Mouse (Mus musculus): Measurements from ENCODE around the gene Mxd1. TPM values are rescaled to one million over a fixed set of nuclear protein-coding genes. Genes with fewer than 3 reads are reported as not detected.

The Mxd1 gene
- polyA plus RNA-seq, 1 experiment, result 2.9 TPM

DNA sequence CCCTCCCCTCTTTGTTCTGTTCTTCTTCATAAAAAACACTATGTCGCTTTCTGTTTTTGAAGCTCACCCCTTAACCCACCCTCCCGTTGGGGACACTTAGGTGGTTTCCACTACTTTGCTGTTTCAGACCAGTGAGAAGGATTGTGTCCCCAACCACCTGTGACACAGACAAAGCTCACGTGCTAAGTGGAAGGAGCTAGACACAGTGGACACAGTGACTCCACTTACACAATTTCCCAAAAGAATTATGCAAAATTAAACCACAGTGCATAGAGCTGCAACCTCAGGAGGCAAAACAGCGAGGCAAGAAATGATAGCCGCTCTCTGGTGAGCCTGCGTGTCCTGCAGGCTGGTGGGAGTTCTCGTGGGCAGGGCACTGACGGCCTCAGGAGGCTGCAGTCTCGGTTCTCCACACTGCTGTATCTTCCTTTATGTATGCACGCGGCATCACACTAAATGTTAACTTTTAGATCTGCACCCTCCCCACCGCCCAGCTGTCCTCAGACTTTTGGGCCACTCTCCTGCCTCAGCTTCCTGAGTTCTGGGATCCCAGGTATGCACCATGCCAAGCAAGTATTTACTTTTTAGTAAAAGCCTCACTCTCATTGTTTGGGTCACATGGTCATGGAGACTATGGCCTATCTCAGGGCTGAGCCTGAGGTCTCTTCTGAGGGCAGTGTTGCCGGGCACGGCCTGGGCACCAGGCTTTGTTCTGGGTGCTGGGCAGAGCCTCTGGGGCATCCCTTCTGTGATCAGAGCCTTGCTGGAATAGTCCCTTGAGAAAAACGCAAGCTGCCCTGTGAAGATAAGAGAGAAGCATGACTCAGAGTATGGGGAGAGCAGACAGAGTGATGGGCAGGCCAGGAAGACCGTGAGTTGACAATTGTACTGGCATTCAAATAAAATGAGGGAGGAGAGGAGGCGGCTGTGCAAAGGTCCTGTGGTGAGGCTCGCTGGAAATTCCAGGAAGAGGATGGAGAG is 29.5 kb downstream of the Mxd1 start:
- H3ac ChIP-seq (ENCODE audit: control insufficient read depth, insufficient read length), result no peak overlapping the region
- H3K36me3 ChIP-seq (ENCODE audit: control insufficient read depth, insufficient read depth), result no peaks in the 10 kb centered on the region
- TF ChIP-seq REST (IDR thresholded peaks at IDR 0.05; ENCODE audit: insufficient read depth, insufficient read length) (no peak), MYOD1 (IDR thresholded peaks at IDR 0.05; ENCODE audit: control insufficient read depth in 1 of 3, insufficient read length in 2 of 3, low read depth in 2 of 3) (no peak), MYOG (IDR thresholded peaks at IDR 0.05; ENCODE audit: control insufficient read depth in 1 of 3, insufficient read depth in 1 of 3, insufficient read length in 2 of 3, low read depth in 2 of 3) (no peak), TCF3 (IDR thresholded peaks at IDR 0.05; ENCODE audit: insufficient read length, low read depth) (no peak), MAX (IDR thresholded peaks at IDR 0.05; ENCODE audit: low read depth) (no peak), TCF12 (IDR thresholded peaks at IDR 0.05; ENCODE audit: insufficient read depth, poor library complexity, severe bottlenecking) (no peak), USF1 (IDR thresholded peaks at IDR 0.05; ENCODE audit: low read depth) (no peak)
- H3K4me2 ChIP-seq (ENCODE audit: low read depth), result no peak overlapping the region
- H3K27me3 ChIP-seq (ENCODE audit: control insufficient read depth, insufficient read depth, insufficient read length), result no peaks in the 10 kb centered on the region
- no peaks in the 10 kb centered on the region for H3K79me2 ChIP-seq (ENCODE audit: control insufficient read depth, insufficient read depth)
- no peak overlapping the region for H3K4me3 ChIP-seq

GRCm38 (mm10) chr6:86638434-86638833 is 30.5 kb downstream of the Mxd1 start:
- Histone ChIP-seq H3K36me3 (ENCODE audit: control insufficient read depth, insufficient read depth) (no peaks in the 10 kb centered on the region), H3K4me2 (ENCODE audit: low read depth) (no peak overlapping the region), H3ac (ENCODE audit: control insufficient read depth, insufficient read length) (no peak overlapping the region), H3K79me2 (ENCODE audit: control insufficient read depth, insufficient read depth) (no peaks in the 10 kb centered on the region), H3K27me3 (ENCODE audit: control insufficient read depth, insufficient read depth, insufficient read length) (no peaks in the 10 kb centered on the region), H3K4me3 (no peak overlapping the region)
- TF ChIP-seq CEBPB (IDR thresholded peaks at IDR 0.05; ENCODE audit: insufficient read depth, poor library complexity, severe bottlenecking), result no peak
- TF ChIP-seq MYOD1 (IDR thresholded peaks at IDR 0.05; ENCODE audit: control insufficient read depth in 1 of 3, insufficient read length in 2 of 3, low read depth in 2 of 3), result no peak
- TF ChIP-seq TCF3 (IDR thresholded peaks at IDR 0.05; ENCODE audit: insufficient read length, low read depth), result no peak
- TF ChIP-seq POLR2AphosphoS2 (IDR thresholded peaks at IDR 0.05; ENCODE audit: insufficient read length, low read depth), result no peak
- no peak for TF ChIP-seq E2F4 (IDR thresholded peaks at IDR 0.05; ENCODE audit: insufficient read depth)
- no peak for TF ChIP-seq USF1 (IDR thresholded peaks at IDR 0.05; ENCODE audit: low read depth)
- TF ChIP-seq REST (IDR thresholded peaks at IDR 0.05; ENCODE audit: insufficient read depth, insufficient read length), result no peak
- no peak for TF ChIP-seq TCF12 (IDR thresholded peaks at IDR 0.05; ENCODE audit: insufficient read depth, poor library complexity, severe bottlenecking)
- TF ChIP-seq MYOG (IDR thresholded peaks at IDR 0.05; ENCODE audit: control insufficient read depth in 1 of 3, insufficient read depth in 1 of 3, insufficient read length in 2 of 3, low read depth in 2 of 3), result no peak
- no peak for TF ChIP-seq SRF (IDR thresholded peaks at IDR 0.05; ENCODE audit: control insufficient read depth, insufficient read length, low read depth)
- TF ChIP-seq POLR2A (IDR thresholded peaks at IDR 0.05; ENCODE audit: insufficient read length, low read depth), result no peak

- H3K4me3 ChIP-seq, result no peak overlapping the region
- no peaks in the 10 kb centered on the region for H3K79me2 ChIP-seq (ENCODE audit: control insufficient read depth, insufficient read depth)
- TF ChIP-seq E2F4 (IDR thresholded peaks at IDR 0.05; ENCODE audit: insufficient read depth) (no peak), MYOG (IDR thresholded peaks at IDR 0.05; ENCODE audit: control insufficient read depth in 1 of 3, insufficient read depth in 1 of 3, insufficient read length in 2 of 3, low read depth in 2 of 3) (no peak), POLR2AphosphoS2 (IDR thresholded peaks at IDR 0.05; ENCODE audit: insufficient read length, low read depth) (no peak), SRF (IDR thresholded peaks at IDR 0.05; ENCODE audit: control insufficient read depth, insufficient read length, low read depth) (no peak), TCF3 (IDR thresholded peaks at IDR 0.05; ENCODE audit: insufficient read length, low read depth) (no peak), POLR2A (IDR thresholded peaks at IDR 0.05; ENCODE audit: insufficient read length, low read depth) (no peak), TCF12 (IDR thresholded peaks at IDR 0.05; ENCODE audit: insufficient read depth, poor library complexity, severe bottlenecking) (no peak), CEBPB (IDR thresholded peaks at IDR 0.05; ENCODE audit: insufficient read depth, poor library complexity, severe bottlenecking) (no peak)
- H3K4me2 ChIP-seq (ENCODE audit: low read depth), result no peak overlapping the region
- no peak overlapping the region for H3ac ChIP-seq (ENCODE audit: control insufficient read depth, insufficient read length)
- no peaks in the 10 kb centered on the region for H3K36me3 ChIP-seq (ENCODE audit: control insufficient read depth, insufficient read depth)
- H3K27me3 ChIP-seq (ENCODE audit: control insufficient read depth, insufficient read depth, insufficient read length), result no peaks in the 10 kb centered on the region
These were observed 31.1 kb downstream of the Mxd1 start for GRCm38 (mm10) chr6:86637860-86638259.

DNA sequence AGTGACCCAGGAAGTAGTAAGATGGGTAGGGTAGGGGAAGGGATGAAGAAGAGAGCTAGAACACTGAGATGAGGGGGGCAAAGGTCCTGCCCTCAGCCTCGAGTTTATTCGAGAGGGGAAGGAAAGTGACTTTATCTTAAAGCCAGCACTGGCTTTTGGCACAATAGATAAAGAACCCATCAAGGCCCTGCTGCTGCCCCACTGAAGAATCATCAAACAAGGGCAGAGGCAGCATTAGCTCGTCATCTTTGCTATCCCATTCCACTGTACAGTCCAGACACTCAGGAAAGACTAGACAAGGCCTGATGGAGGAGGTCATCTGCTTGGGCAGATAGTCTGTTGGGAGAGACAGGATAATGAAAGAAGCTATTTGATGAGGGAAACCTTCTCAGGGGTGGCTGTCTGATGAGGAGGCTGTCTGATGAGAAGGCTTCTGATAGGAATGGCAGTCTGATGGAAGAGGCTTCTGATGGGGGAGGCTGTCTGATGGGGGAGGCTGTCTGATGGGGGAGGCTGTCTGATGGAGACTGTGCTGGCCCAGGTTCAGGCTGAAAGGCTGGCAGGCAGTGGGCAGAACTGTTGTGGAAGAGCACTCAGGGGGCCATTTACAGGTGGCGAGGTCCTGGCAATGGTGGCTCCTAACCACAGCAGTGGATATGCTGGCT is 31.7 kb downstream of the Mxd1 start:
- Histone ChIP-seq H3K36me3 (ENCODE audit: control insufficient read depth, insufficient read depth) (no peaks in the 10 kb centered on the region), H3K27me3 (ENCODE audit: control insufficient read depth, insufficient read depth, insufficient read length) (no peaks in the 10 kb centered on the region), H3K79me2 (ENCODE audit: control insufficient read depth, insufficient read depth) (no peaks in the 10 kb centered on the region), H3ac (ENCODE audit: control insufficient read depth, insufficient read length) (no peak overlapping the region), H3K4me3 (no peak overlapping the region), H3K4me2 (ENCODE audit: low read depth) (no peak overlapping the region)
- no peak for TF ChIP-seq TCF3 (IDR thresholded peaks at IDR 0.05; ENCODE audit: insufficient read length, low read depth)
- no peak for TF ChIP-seq SRF (IDR thresholded peaks at IDR 0.05; ENCODE audit: control insufficient read depth, insufficient read length, low read depth)
- no peak for TF ChIP-seq POLR2A (IDR thresholded peaks at IDR 0.05; ENCODE audit: insufficient read length, low read depth)
- TF ChIP-seq USF1 (IDR thresholded peaks at IDR 0.05; ENCODE audit: low read depth), result no peak
- no peak for TF ChIP-seq E2F4 (IDR thresholded peaks at IDR 0.05; ENCODE audit: insufficient read depth)
